Mouse (Mus musculus): ENCODE data around the gene Ndufs1.

- no peak for TF ChIP-seq POLR2A (IDR thresholded peaks at IDR 0.05; ENCODE audit: insufficient read depth, low read depth, low read length)
- TF ChIP-seq CTCF (IDR thresholded peaks at IDR 0.05; ENCODE audit: insufficient read depth, low read depth, low read length) = no peak
These were observed 28.2 kb upstream of the Ndufs1 start for GRCm38 (mm10) chr1:63204660-63205394.
